Mouse (Mus musculus) heart, adult 2 months (tissue): ENCODE results near the gene Atg2a.

ENCODE experiments used
- CTCF ChIP-seq: fragments of 200-600 bp; IDR thresholded peaks from 2 replicates; pipeline ENCODE4 v1.8.1; 2022; ENCODE audit warnings: antibody characterized with exemption, mild to moderate bottlenecking, moderate library complexity
- POLR2A ChIP-seq: fragments of 200-500 bp; IDR thresholded peaks from 2 replicates; pipeline ENCODE4 v1.6.1; 2011; ENCODE audit warnings: mild to moderate bottlenecking, low read depth, low read length, control low read depth; ENCODE audit not compliant: insufficient read depth

GRCm38 (mm10) chr19:6218606-6219005 is 22.9 kb upstream of the Atg2a start:
- TF ChIP-seq CTCF, result no peak
- TF ChIP-seq POLR2A, result no peak
